Mouse (Mus musculus) neural tube, embryonic 13.5 days (tissue): ENCODE data around the gene Epha5. TPM values are rescaled to one million over a fixed set of nuclear protein-coding genes. Genes with fewer than 3 reads are reported as not detected.

ENCODE experiments used
- ATAC-seq: fragments of 200-750 bp; cut with Nextera tagmentation; 2 replicates; pipeline ENCODE4 v1.8.0; 2017; ENCODE audit warnings: low read depth, mild to moderate bottlenecking, moderate TSS enrichment, moderate library complexity
- H3K27ac ChIP-seq: fragments of 300-500 bp; sonication (generic); replicated peaks from 2 replicates; pipeline ENCODE4 v1.5.1; 2015; ENCODE audit warnings: moderate library complexity, mild to moderate bottlenecking, inconsistent platforms
- H3K27me3 ChIP-seq: fragments of 300-500 bp; sonication (generic); 2 replicates; pipeline ENCODE4 v1.6.1; 2015; ENCODE audit warnings: mild to moderate bottlenecking, inconsistent platforms
- H3K36me3 ChIP-seq: fragments of 300-500 bp; sonication (generic); 2 replicates; pipeline ENCODE4 v1.6.1; 2015; ENCODE audit warnings: mild to moderate bottlenecking, inconsistent platforms
- H3K4me1 ChIP-seq: fragments of 300-500 bp; sonication (generic); replicated peaks from 2 replicates; pipeline ENCODE4 v1.6.1; 2015; ENCODE audit warnings: inconsistent platforms
- H3K4me2 ChIP-seq: fragments of 300-500 bp; sonication (generic); 2 replicates; pipeline ENCODE4 v1.6.1; 2015; ENCODE audit warnings: inconsistent platforms, mild to moderate bottlenecking, moderate library complexity
- H3K4me3 ChIP-seq: fragments of 300-500 bp; sonication (generic); 2 replicates; pipeline ENCODE4 v1.5.1; 2015; ENCODE audit warnings: mild to moderate bottlenecking, inconsistent platforms
- H3K9ac ChIP-seq: fragments of 300-500 bp; sonication (generic); 2 replicates; pipeline ENCODE4 v1.6.1; 2015; ENCODE audit warnings: moderate library complexity, mild to moderate bottlenecking, inconsistent platforms
- H3K9me3 ChIP-seq: fragments of 300-500 bp; sonication (generic); 2 replicates; pipeline ENCODE4 v1.6.1; 2016; ENCODE audit warnings: inconsistent platforms
- WGBS: fragments of 180-500 bp; shearing (Covaris S2); methylation state at CpG from one replicate; pipeline ENCODE4 v1.1.7; 2015; 5-methylcytosine and 5-hydroxymethylcytosine counted together
- polyA plus RNA-seq: library from polyadenylated mRNA; unstranded; fragments of >200 nt; fragmentation: Nextera tagmentation; extraction: Ambion mirVana; gene quantifications from 2 replicates; pipeline ENCODE4 v1.2.1, GENCODE M21; 2015

Epha5 gene
- polyA plus RNA-seq, 1 experiment from 2014 or later, result 42.5 TPM

DNA sequence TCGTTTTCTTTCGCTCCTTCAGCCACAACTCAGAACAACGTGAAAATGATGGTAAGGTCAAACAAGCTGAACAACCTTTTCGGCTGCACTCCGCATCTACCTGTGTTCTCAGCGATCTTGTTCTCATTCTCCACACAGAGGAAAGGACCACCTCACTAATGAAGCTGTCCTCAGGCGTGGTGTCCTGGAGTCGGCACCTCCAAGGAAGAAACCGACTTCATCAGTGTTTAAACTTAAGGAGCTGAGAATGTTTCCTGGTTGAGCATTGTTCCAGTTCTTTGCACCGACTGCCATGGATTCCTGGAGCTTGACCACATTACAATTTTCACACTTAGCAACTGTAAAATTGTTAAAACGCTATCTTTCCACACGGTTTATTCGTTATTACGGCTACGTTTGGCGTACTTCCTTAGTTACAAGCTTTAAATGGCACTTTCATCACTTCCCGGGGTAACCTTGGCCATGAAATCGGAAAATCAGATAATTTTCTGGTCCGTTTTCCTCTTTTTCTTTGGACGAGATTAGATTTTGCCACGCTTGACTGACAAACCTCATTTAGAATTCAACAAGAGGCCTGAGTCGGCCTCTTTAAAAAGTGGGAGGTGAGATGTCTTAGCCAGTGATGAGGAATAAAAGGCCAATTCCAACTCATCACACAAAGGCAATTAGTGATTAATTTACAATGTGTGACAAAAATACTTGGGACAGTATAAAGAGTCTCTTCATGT lies 135.7 kb downstream of the Epha5 start:
- Histone ChIP-seq H3K4me3 (peak overlapping the region; percentile 9; the same call in 1 of the 2 replicates), H3K4me2 (peak overlapping the region; percentile 41), H3K4me1 (peaks cover 8% of the 10 kb centered on the region; the same call in 1 of the 2 replicates), H3K27ac (0 out of 2 replicates have a peak overlapping the region, but pooled peaks have one; percentile 5), H3K9ac (no peak overlapping the region), H3K36me3 (no peaks in the 10 kb centered on the region), H3K9me3 (no peaks in the 10 kb centered on the region), H3K27me3 (peaks cover 40% of the 10 kb centered on the region)
- 28% methylated on average over 22 of the region's 22 CpGs for WGBS
- ATAC-seq, result peak; percentile 40; the same call in 1 of the 2 replicates

DNA sequence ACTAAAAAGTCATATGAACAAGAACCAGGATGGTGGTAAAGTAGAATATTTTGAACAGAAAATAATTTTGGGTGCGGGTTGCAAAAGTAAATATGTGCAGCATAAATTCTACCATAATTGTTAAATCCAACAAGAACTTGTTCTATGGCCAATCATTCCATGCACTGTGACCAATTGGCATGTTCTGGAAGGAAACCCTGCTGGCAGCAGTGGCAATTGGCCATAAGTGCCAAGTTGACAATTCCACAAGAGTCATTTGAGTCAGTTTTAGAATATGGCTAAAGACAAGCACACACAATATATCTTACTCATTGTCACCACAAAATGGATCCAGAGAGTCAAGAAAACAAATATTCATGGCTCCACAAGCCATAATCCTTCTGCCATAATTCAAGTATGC lies 140.2 kb downstream of the Epha5 start:
- WGBS, result 94% methylated on average over 1 of the region's 1 CpGs
- no peaks in the 10 kb centered on the region for H3K36me3 ChIP-seq
- ATAC-seq, result no peak
- no peak overlapping the region for H3K4me3 ChIP-seq
- no peaks in the 10 kb centered on the region for H3K9me3 ChIP-seq
- H3K27ac ChIP-seq, result no peak overlapping the region
- no peak overlapping the region for H3K9ac ChIP-seq
- H3K4me1 ChIP-seq, result peaks cover 8% of the 10 kb centered on the region; the same call in 1 of the 2 replicates
- H3K27me3 ChIP-seq, result peaks cover 30% of the 10 kb centered on the region
- no peak overlapping the region for H3K4me2 ChIP-seq

DNA sequence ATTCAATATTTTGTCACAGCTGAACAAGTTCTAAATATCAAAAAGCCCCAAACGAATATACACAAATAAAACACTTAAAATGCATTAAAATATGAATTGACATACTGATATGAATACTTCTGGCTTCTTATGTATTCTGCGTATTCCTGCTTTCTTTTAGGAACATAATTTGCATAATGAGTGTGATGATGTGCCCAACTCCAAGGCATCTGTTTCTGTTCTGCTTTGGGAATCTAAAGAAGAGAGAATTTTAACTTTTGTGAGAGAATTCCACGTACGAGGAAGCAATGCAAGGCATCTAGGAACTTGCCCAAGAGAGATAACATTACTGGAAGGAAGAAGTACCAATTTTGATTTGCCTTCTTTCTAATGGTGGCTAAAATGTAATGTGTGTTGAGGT lies 151.8 kb downstream of the Epha5 start:
- Histone ChIP-seq H3K4me3 (no peak overlapping the region), H3K9ac (no peak overlapping the region), H3K27ac (no peak overlapping the region), H3K4me1 (peaks cover 9% of the 10 kb centered on the region; the same call in 1 of the 2 replicates), H3K27me3 (no peaks in the 10 kb centered on the region), H3K4me2 (no peak overlapping the region), H3K9me3 (no peaks in the 10 kb centered on the region), H3K36me3 (no peaks in the 10 kb centered on the region)
- WGBS, result 77% methylated on average over 4 of the region's 4 CpGs
- ATAC-seq, result no peak

DNA sequence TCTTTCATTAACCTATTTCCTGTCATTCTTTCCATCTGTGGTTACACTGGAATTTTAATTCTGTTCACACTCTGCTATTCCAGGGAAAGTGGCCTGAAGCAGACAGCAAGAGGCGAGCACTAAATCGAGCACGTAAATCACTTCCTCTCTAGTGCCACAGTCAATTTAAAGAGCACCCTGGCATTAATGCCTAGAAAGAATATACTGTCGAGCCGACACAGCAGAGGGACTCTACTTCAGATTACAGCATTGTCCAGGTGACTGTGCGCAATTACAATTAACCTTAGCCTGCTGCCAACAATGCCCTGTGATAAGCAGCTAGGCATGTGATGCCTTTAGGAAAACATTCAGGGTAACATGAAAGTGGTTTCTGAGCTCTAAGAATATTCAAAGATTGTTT lies 153.2 kb downstream of the Epha5 start:
- Histone ChIP-seq H3K27me3 (no peaks in the 10 kb centered on the region), H3K4me2 (no peak overlapping the region), H3K9me3 (no peaks in the 10 kb centered on the region), H3K36me3 (no peaks in the 10 kb centered on the region), H3K9ac (no peak overlapping the region), H3K27ac (no peak overlapping the region), H3K4me1 (peaks cover 9% of the 10 kb centered on the region; the same call in 1 of the 2 replicates), H3K4me3 (no peak overlapping the region)
- ATAC-seq, result peak; percentile 56
- 22% methylated on average over 6 of the region's 6 CpGs for WGBS

DNA sequence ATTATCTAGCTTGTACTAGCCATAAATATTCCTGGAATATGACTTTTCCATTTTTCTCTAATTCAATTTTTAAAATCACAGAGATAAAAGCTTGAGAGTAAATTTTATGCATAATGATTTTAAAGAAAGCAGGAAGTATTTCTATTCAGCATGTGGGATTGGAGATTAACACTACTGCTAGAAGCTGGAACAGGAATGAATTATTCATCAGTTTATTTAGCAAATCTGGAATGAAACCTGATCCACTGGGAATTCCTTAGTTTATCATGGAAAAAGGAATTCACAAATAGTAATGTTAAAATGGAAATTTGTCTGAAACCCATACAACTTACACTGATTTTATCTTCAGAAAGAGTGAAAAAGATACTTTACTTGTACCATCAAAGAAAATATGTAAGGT lies 187.2 kb downstream of the Epha5 start:
- H3K9me3 ChIP-seq, result no peaks in the 10 kb centered on the region

DNA sequence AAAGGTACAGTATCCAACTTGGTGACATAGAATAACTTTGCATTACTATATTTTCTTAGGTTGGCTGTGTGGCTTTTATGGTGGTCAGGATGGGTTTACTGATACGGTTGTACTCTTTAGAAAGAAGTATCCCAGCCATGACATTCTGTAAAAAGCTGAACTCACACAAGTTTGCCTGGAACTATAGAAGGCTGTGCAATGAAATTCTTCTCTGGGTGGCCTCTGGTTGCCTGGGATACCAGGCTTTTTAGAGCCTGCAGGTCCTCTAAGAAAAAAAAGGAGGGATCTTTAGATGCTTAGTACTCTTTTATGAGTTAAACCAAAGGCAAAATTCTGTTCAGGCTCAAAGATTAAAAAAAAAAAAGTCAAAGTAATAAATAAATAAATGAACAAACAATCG lies 208.6 kb downstream of the Epha5 start:
- 19% methylated on average over 2 of the region's 2 CpGs for WGBS
- no peak for ATAC-seq

More for the DNA sequence above, 187.2 kb downstream of the Epha5 start:
- H3K36me3 ChIP-seq, result no peaks in the 10 kb centered on the region
- no peak overlapping the region for H3K27ac ChIP-seq
- no peaks in the 10 kb centered on the region for H3K4me1 ChIP-seq
- H3K4me2 ChIP-seq, result no peak overlapping the region
- no peaks in the 10 kb centered on the region for H3K27me3 ChIP-seq
- ATAC-seq, result no peak
- no peak overlapping the region for H3K9ac ChIP-seq
- no peak overlapping the region for H3K4me3 ChIP-seq

DNA sequence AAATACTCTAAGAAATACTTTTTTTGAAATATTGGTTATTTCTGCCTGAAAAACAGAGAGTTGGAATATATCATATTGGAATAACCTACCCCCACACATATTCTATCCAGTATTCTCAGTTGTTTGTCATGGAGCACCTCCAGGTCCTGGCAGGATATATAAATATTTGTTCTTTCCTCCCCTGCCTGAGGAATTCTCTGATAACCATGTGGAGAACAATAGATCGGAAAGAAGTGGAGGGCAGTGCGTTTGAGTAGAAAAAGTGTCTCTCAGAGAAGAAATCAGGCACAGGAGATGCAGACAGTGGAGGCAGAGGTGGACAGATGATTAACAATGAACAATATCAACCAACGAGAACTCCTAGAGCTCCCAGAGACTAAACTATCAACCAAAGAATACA lies 223.8 kb downstream of the Epha5 start:
- 74% methylated on average over 3 of the region's 3 CpGs for WGBS
- no peak for ATAC-seq
- H3K4me2 ChIP-seq, result no peak overlapping the region

More for the DNA sequence above, 208.6 kb downstream of the Epha5 start:
- no peak overlapping the region for H3K4me3 ChIP-seq
- no peak overlapping the region for H3K27ac ChIP-seq
- no peaks in the 10 kb centered on the region for H3K27me3 ChIP-seq
- no peak overlapping the region for H3K4me2 ChIP-seq
- no peaks in the 10 kb centered on the region for H3K36me3 ChIP-seq
- no peaks in the 10 kb centered on the region for H3K9me3 ChIP-seq
- H3K9ac ChIP-seq, result no peak overlapping the region
- no peaks in the 10 kb centered on the region for H3K4me1 ChIP-seq

DNA sequence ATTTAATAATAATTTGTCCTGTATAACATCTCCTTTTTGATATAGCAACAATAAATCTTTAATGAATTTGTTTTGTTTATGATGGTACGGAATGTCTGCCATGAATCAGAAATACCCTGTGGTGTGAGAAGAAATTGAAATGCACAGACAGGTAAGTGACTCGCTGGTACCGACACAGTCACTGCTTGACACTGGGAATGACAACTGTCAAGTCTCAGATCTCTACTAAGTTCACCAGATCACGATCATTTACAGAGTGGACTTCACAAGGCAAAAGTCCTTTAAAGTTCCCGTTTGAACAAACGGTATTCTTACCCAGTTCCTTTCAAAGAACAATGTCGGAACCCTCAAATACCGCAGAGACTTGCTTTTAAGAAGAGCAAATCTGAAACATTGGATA lies 233.0 kb downstream of the Epha5 start:
- no peak for ATAC-seq
- WGBS, result 89% methylated on average over 8 of the region's 8 CpGs
- no peak overlapping the region for H3K27ac ChIP-seq

More for the DNA sequence above, 223.8 kb downstream of the Epha5 start:
- no peaks in the 10 kb centered on the region for H3K9me3 ChIP-seq
- H3K27ac ChIP-seq, result no peak overlapping the region
- no peaks in the 10 kb centered on the region for H3K27me3 ChIP-seq
- no peak overlapping the region for H3K9ac ChIP-seq
- H3K36me3 ChIP-seq, result no peaks in the 10 kb centered on the region
- H3K4me3 ChIP-seq, result no peak overlapping the region
- no peaks in the 10 kb centered on the region for H3K4me1 ChIP-seq

DNA sequence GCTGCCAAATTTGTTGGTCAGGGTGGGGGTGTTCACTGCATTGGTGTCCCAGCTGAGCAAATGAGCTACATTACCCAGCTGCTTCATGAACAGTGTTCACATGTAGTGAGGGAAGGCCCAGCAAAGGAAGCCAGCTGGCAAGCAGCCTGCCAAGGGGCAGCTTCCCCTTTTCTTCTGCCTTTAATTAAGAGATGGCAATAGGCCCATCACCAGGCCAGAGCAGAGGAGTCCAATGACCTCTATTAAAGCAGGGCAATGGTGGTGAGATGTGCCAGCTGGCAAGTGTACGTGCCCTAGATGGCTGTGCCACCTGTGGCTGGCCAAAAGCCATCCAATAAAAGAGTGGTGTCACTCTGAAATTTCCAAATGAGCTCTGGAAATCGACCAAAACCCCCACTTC lies 264.1 kb downstream of the Epha5 start:
- H3K27ac ChIP-seq, result no peak overlapping the region
- H3K27me3 ChIP-seq, result no peaks in the 10 kb centered on the region
- no peaks in the 10 kb centered on the region for H3K4me1 ChIP-seq
- no peaks in the 10 kb centered on the region for H3K9me3 ChIP-seq
- peak; percentile 82 for ATAC-seq
- no peak overlapping the region for H3K9ac ChIP-seq
- 43% methylated on average over 2 of the region's 2 CpGs for WGBS
- H3K36me3 ChIP-seq, result no peaks in the 10 kb centered on the region
- H3K4me3 ChIP-seq, result no peak overlapping the region
- no peak overlapping the region for H3K4me2 ChIP-seq

More for the DNA sequence above, 233.0 kb downstream of the Epha5 start:
- Histone ChIP-seq H3K27me3 (no peaks in the 10 kb centered on the region), H3K9me3 (no peaks in the 10 kb centered on the region), H3K9ac (no peak overlapping the region), H3K4me1 (no peaks in the 10 kb centered on the region), H3K36me3 (no peaks in the 10 kb centered on the region), H3K4me3 (no peak overlapping the region), H3K4me2 (no peak overlapping the region)

DNA sequence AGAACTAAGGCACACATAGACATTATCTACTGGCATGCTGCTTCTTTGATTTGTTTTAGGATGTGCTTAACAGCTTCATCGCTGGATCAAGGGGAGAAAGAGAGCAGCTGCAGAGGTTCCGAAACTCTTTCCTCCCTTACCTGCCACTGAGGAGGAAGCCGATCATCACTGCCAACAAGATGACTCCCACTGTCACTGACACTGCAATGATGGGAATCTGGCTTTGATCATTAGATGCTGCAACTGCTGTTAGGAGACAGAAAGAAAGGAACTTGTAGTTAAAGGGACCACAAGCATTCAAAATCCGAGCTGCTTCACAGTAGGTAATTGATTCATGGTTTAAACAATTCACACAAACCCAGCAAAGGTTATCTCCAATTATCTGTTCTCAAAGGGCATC lies 275.0 kb downstream of the Epha5 start:
- H3K4me3 ChIP-seq, result no peak overlapping the region
- H3K36me3 ChIP-seq, result no peaks in the 10 kb centered on the region
- no peak overlapping the region for H3K4me2 ChIP-seq
- no peaks in the 10 kb centered on the region for H3K27me3 ChIP-seq
- no peak overlapping the region for H3K9ac ChIP-seq
- no peak for ATAC-seq
- WGBS, result 51% methylated on average over 4 of the region's 4 CpGs
- no peak overlapping the region for H3K27ac ChIP-seq
- H3K9me3 ChIP-seq, result no peaks in the 10 kb centered on the region
- no peaks in the 10 kb centered on the region for H3K4me1 ChIP-seq

DNA sequence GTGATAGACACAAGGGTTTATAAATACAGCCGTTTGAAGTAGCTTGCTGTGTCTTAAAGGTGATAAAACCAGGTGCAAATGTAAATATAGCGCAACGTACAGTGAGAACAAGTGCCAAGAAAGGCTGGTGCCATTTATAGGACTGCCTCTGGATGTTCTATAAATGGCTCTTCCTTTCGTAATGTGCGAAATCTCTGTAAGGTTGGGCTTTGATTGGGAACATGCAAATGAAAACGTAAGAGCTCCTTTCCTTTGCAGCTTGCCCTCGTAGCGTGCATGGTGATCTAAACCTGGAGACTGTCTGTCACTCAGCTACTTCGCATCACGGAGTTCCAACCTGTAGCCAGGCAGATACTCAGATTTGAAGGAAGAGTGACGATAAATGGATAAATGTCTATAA lies 321.2 kb downstream of the Epha5 start:
- no peaks in the 10 kb centered on the region for H3K9me3 ChIP-seq
- no peak overlapping the region for H3K27ac ChIP-seq
- H3K4me2 ChIP-seq, result no peak overlapping the region
- ATAC-seq, result no peak
- H3K27me3 ChIP-seq, result no peaks in the 10 kb centered on the region
- H3K36me3 ChIP-seq, result no peaks in the 10 kb centered on the region
- H3K4me1 ChIP-seq, result no peaks in the 10 kb centered on the region
- no peak overlapping the region for H3K9ac ChIP-seq
- no peak overlapping the region for H3K4me3 ChIP-seq
- WGBS, result 87% methylated on average over 11 of the region's 11 CpGs

DNA sequence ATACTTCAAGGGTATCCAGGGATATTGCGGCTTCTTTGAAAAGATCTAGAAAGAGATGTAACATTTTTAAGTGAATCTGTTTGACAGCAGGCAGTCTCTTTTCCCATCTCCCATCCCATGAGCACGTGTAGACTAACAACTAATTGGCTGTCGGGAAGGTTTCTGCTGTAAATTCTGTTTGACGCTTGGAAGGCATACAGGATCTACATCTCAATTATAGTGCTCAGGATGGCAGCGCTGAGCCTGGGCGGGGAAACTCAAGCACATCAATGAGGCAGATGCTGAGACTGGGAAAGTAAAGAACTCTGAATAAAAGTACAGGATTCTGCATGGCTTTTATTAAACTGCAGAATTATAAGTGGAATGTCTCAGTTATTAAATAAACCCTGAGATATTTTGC lies 335.9 kb downstream of the Epha5 start:
- ATAC-seq, result no peak
- H3K36me3 ChIP-seq, result no peaks in the 10 kb centered on the region
- WGBS, result 58% methylated on average over 6 of the region's 6 CpGs

DNA sequence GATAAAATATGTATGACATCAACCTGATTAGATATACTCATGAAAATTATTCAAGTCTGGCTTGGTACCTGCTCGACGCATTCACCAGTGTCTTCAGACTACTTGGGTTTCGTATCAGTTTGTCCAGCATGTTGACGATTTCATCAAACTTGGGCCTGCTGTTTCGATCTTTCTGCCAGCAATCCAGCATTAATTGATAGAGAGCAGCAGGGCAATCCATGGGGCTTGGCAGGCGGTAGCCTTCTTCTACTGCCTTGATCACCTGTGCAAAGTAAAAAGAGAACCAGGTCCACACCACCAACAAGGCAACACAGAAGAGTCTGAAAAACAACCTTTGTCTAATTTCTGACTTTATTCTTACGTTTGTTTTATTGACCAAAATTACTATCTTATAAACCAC lies 346.2 kb downstream of the Epha5 start:
- no peaks in the 10 kb centered on the region for H3K9me3 ChIP-seq
- 93% methylated on average over 7 of the region's 7 CpGs for WGBS
- no peaks in the 10 kb centered on the region for H3K36me3 ChIP-seq
- no peak for ATAC-seq
- no peak overlapping the region for H3K9ac ChIP-seq
- H3K27ac ChIP-seq, result no peak overlapping the region
- no peaks in the 10 kb centered on the region for H3K27me3 ChIP-seq
- no peak overlapping the region for H3K4me3 ChIP-seq
- no peak overlapping the region for H3K4me2 ChIP-seq
- no peaks in the 10 kb centered on the region for H3K4me1 ChIP-seq

More for the DNA sequence above, 335.9 kb downstream of the Epha5 start:
- Histone ChIP-seq H3K4me3 (no peak overlapping the region), H3K4me2 (no peak overlapping the region), H3K4me1 (no peaks in the 10 kb centered on the region), H3K27me3 (no peaks in the 10 kb centered on the region), H3K27ac (no peak overlapping the region), H3K9ac (no peak overlapping the region), H3K9me3 (no peaks in the 10 kb centered on the region)
